Mouse (Mus musculus) embryonic facial prominence, embryonic 11.5 days (tissue): ENCODE measurements at regions not wholly inside any gene's neighbourhood (a gene's known extent, or its start where the extent isn't known, plus 50 kb on each side); places are given as distances from the start of the nearest gene placed in this dataset.

Experiments
- ATAC-seq: fragments of 200-750 bp; cut with Nextera tagmentation; replicated peaks from 2 replicates; pipeline ENCODE4 v1.8.0; 2017; ENCODE audit warnings: low read depth; ENCODE audit not compliant: insufficient number of reproducible peaks, low FRiP score, low TSS enrichment
- DNase-seq: peaks from one replicate; pipeline ENCODE4 v3.0.0-alpha.2; 2015; ENCODE audit warnings: low spot score
- H3K27ac ChIP-seq: fragments of 300-500 bp; sonication (generic); replicated peaks from 2 replicates; pipeline ENCODE4 v1.5.1; 2014; ENCODE audit warnings: mild to moderate bottlenecking, low read depth, low read length, control low read depth
- H3K27me3 ChIP-seq: fragments of 300-500 bp; sonication (generic); 2 replicates; pipeline ENCODE4 v1.6.1; 2014; ENCODE audit warnings: mild to moderate bottlenecking, low read length, moderate library complexity, mixed read lengths; ENCODE audit not compliant: control insufficient read depth, insufficient read depth
- H3K36me3 ChIP-seq: fragments of 300-500 bp; sonication (generic); replicated peaks from 2 replicates; pipeline ENCODE4 v1.6.1; 2014; ENCODE audit warnings: low read depth, mild to moderate bottlenecking, low read length, moderate library complexity, mixed read lengths; ENCODE audit not compliant: control insufficient read depth, insufficient read depth
- H3K4me1 ChIP-seq: fragments of 300-500 bp; sonication (generic); 2 replicates; pipeline ENCODE4 v1.6.1; 2014; ENCODE audit warnings: low read length, mixed read lengths; ENCODE audit not compliant: control insufficient read depth, insufficient read depth
- H3K4me2 ChIP-seq: fragments of 300-500 bp; sonication (generic); 2 replicates; pipeline ENCODE4 v1.6.1; 2014; ENCODE audit warnings: low read depth, mild to moderate bottlenecking, control low read depth, low read length, moderate library complexity
- H3K4me3 ChIP-seq: fragments of 300-500 bp; sonication (generic); 2 replicates; pipeline ENCODE4 v1.5.1; 2014; ENCODE audit warnings: low read depth, low read length, control low read depth
- H3K9ac ChIP-seq: fragments of 300-500 bp; sonication (generic); replicated peaks from 2 replicates; pipeline ENCODE4 v1.6.1; 2014; ENCODE audit warnings: mild to moderate bottlenecking, control low read depth, low read length
- H3K9me3 ChIP-seq: fragments of 300-500 bp; sonication (generic); replicated peaks from 2 replicates; pipeline ENCODE4 v1.6.1; 2016; ENCODE audit warnings: mild to moderate bottlenecking, low read length, inconsistent platforms, mixed read lengths; ENCODE audit not compliant: control insufficient read depth
- WGBS: fragments of 180-500 bp; shearing (Covaris S2); extraction: QIAGEN DNeasy Blood & Tissue Kit; methylation state at CpG from one replicate; pipeline ENCODE4 v1.1.7; 2014; 5-methylcytosine and 5-hydroxymethylcytosine counted together

DNA sequence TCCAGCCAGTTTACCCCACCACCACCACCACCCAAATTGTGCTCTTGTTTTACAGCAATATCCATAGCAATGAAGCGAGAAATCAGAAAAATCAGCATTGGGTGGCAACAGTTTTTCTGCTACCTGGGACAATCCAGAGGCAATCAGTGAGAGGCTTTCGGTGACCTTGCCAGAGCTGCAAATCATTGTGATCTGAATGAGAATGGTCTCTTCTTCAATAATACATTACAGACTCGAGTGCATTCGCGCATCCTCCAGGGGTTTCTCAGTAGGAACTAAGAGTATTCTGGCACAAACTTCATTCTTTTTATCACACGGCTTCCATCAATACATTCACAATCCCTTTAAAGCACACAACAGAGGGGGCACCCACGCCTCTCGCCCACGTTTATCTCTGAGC is 91.2 kb downstream of the Srek1 start:
- H3K9ac ChIP-seq = no peak overlapping the region

DNA sequence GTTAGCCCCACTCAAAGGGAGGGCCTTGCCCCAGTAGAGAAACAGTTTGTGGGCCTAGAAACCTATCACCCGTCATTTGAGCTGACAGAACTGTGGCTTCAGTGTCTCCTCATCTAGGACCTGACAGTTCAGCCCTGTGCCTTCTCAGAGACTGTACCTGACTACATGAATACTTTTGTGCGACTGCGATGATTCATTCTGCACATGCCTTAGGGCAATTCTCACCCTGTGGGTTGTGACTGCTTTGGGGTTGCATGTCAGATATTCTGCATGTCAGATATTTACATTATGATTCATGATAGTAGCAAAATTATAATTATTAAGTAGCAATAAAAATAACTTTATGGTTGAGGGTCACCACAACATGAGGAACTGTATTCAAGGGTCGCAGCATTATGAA is 93.7 kb downstream of the Srek1 start:
- H3K4me3 ChIP-seq = no peak overlapping the region
- WGBS = 85% methylated on average over 4 of the region's 4 CpGs
- no peak for DNase-seq

More for the DNA sequence above, 91.2 kb downstream of the Srek1 start:
- H3K27me3 ChIP-seq = no peaks in the 10 kb centered on the region
- no peaks in the 10 kb centered on the region for H3K4me1 ChIP-seq
- no peaks in the 10 kb centered on the region for H3K36me3 ChIP-seq
- H3K4me3 ChIP-seq = no peak overlapping the region
- ATAC-seq = no peak
- H3K9me3 ChIP-seq = no peaks in the 10 kb centered on the region
- no peak overlapping the region for H3K4me2 ChIP-seq
- 78% methylated on average over 9 of the region's 9 CpGs for WGBS
- DNase-seq = no peak
- no peak overlapping the region for H3K27ac ChIP-seq

GRCm38 (mm10) chr13:103680052-103680451 is 94.4 kb downstream of the Srek1 start:
- Histone ChIP-seq H3K27me3 (no peaks in the 10 kb centered on the region), H3K9ac (no peak overlapping the region), H3K4me1 (no peaks in the 10 kb centered on the region), H3K4me3 (no peak overlapping the region), H3K27ac (no peak overlapping the region), H3K36me3 (no peaks in the 10 kb centered on the region), H3K9me3 (no peaks in the 10 kb centered on the region), H3K4me2 (no peak overlapping the region)
- ATAC-seq = no peak
- WGBS = 88% methylated on average over 7 of the region's 7 CpGs
- DNase-seq = no peak

More for the DNA sequence above, 93.7 kb downstream of the Srek1 start:
- Histone ChIP-seq H3K4me1 (no peaks in the 10 kb centered on the region), H3K9me3 (no peaks in the 10 kb centered on the region), H3K27me3 (no peaks in the 10 kb centered on the region), H3K9ac (no peak overlapping the region), H3K4me2 (no peak overlapping the region), H3K36me3 (no peaks in the 10 kb centered on the region), H3K27ac (no peak overlapping the region)
- ATAC-seq = no peak

DNA sequence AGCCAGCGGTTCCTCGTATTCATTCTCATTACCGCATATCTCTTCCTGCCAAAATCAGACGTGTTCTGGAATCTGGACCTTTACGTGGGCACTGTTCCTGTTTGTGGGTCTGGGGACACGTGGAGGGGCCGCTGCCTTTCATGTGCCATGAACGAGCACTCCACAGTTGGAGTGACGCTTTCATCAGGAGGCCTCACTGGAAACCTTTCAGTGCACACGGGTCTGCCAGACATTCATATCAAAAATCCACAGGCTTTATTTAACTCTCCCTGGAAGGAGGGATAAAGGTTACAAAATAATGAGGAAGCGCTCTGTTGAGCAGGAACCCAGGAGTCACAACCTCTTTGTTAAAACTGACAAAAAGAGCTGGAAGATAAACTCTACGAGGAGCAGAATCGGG is 97.6 kb downstream of the Srek1 start:
- no peaks in the 10 kb centered on the region for H3K9me3 ChIP-seq
- H3K4me1 ChIP-seq = no peaks in the 10 kb centered on the region
- no peaks in the 10 kb centered on the region for H3K27me3 ChIP-seq
- H3K4me3 ChIP-seq = no peak overlapping the region
- ATAC-seq (no peak), DNase-seq (no peak)
- no peak overlapping the region for H3K9ac ChIP-seq
- 81% methylated on average over 13 of the region's 13 CpGs for WGBS
- no peaks in the 10 kb centered on the region for H3K36me3 ChIP-seq
- H3K4me2 ChIP-seq = no peak overlapping the region
- no peak overlapping the region for H3K27ac ChIP-seq

DNA sequence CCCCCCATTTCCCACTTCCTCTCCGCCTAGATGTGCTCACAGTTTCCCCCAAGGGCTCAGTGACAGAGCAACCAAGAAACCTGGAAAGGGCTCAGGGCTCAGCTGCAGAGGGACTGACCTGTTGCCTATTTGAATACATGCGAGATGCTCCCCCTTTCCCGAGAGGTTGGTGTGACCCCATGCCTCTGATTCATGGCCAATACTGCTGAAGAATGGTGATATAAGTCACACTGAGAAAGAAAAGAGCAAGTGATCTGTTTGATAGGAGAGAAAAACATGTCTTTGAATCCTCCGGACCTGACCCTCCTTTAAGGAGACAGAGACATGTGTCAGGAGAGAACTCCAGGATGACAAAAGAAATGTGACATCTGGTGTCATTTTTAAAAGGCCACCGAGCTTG is 98.2 kb downstream of the Srek1 start:
- Histone ChIP-seq H3K27me3 (no peaks in the 10 kb centered on the region), H3K27ac (no peak overlapping the region), H3K36me3 (no peaks in the 10 kb centered on the region), H3K9ac (no peak overlapping the region), H3K9me3 (no peaks in the 10 kb centered on the region), H3K4me3 (no peak overlapping the region), H3K4me2 (no peak overlapping the region), H3K4me1 (no peaks in the 10 kb centered on the region)
- DNase-seq = no peak
- ATAC-seq = no peak
- 85% methylated on average over 5 of the region's 5 CpGs for WGBS

GRCm38 (mm10) chr13:103670611-103671010 is 103.8 kb downstream of the Srek1 start:
- Histone ChIP-seq H3K4me3 (no peak overlapping the region), H3K27me3 (no peaks in the 10 kb centered on the region), H3K4me1 (no peaks in the 10 kb centered on the region), H3K36me3 (no peaks in the 10 kb centered on the region), H3K4me2 (no peak overlapping the region), H3K9ac (no peak overlapping the region), H3K9me3 (no peaks in the 10 kb centered on the region), H3K27ac (no peak overlapping the region)
- ATAC-seq (no peak), DNase-seq (no peak)

DNA sequence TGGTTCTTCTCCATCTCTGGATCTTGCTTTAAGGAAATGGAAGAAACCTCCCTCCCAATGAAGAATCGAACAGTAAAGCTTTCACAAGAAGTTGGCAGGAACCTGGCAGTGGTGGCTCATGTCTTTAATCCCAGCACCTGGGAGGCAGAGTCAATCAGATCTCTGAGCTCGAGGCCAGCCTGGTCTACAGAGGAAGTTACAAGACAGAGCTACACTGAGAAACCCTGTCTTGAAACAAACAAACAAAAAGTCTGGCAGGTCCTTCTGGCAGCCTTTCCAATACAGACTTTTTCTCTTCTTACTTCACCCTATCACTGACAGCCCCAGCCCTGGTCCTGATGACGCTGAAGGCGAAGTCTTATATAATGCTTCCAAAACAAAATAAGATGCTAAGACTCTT is 104.6 kb downstream of the Srek1 start:
- Histone ChIP-seq H3K4me2 (no peak overlapping the region), H3K4me3 (no peak overlapping the region), H3K36me3 (no peaks in the 10 kb centered on the region), H3K27me3 (no peaks in the 10 kb centered on the region), H3K4me1 (no peaks in the 10 kb centered on the region), H3K9me3 (no peaks in the 10 kb centered on the region), H3K9ac (no peak overlapping the region), H3K27ac (no peak overlapping the region)
- 90% methylated on average over 4 of the region's 4 CpGs for WGBS
- no peak for ATAC-seq
- no peak for DNase-seq

DNA sequence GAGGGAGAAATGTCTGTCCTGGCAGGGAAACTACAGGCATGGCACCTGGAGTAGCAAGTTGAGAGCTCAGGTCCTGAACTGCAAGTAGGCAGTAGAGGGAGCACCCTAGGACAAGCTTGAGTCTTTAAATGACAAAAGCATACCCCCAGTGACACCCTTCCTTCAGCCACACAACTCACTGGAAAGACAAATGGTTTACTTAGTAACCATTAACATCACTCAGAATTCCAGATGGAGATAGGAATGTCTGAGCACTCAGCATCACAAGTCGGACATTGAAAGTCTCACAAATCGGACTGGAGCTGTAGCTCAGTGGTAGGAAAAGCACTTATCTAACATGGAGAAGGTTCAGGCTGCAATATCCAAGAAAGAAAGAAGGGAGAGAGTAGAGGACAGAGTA is 106.7 kb downstream of the Srek1 start:
- Histone ChIP-seq H3K9ac (no peak overlapping the region), H3K4me2 (no peak overlapping the region), H3K4me1 (no peaks in the 10 kb centered on the region), H3K9me3 (no peaks in the 10 kb centered on the region), H3K4me3 (no peak overlapping the region), H3K36me3 (no peaks in the 10 kb centered on the region), H3K27ac (no peak overlapping the region), H3K27me3 (no peaks in the 10 kb centered on the region)
- 86% methylated on average over 2 of the region's 2 CpGs for WGBS
- ATAC-seq (no peak), DNase-seq (no peak)
